ENCODE assay signal across 8 mouse cellular contexts in the genomic region with DNA sequence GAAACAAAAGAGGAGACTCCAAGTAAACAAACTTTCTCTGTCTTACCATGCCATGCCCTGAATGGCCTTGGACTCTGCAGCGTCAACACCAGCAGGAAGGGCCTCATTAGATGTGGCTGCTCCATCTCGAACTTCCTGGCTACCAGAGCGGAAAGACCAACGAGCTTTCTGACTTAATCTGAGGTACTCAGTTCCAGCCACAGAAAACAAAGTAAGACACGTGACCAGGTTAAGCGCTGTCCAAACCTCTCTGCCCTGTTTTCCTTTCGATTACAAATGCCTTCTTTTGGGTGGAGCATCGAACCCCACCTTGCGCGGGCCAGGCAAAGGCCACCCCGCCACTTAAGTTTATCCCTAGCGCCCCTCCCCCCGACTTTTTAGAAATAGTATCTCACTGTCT. TPM values are rescaled to one million over a fixed set of nuclear protein-coding genes. Genes with fewer than 3 reads are reported as not detected.
DNase-seq lines count a peak whose midpoint lies in the region; ATAC-seq lines count a peak whose summit lies in the region.

No protein-coding gene starts in this region.

- WGBS in forebrain, embryonic 10.5 days, result 5% methylated on average over 13 of the region's 13 CpGs
- WGBS in forebrain, embryonic 15.5 days, result 6% methylated on average over 13 of the region's 13 CpGs
- WGBS in heart, embryonic 15.5 days, result 18% methylated on average over 13 of the region's 13 CpGs

- no peak for DNase-seq in forebrain, embryonic 10.5 days (ENCODE audit: extremely low spot score, low spot score)
- peak; percentile 52 for DNase-seq in kidney, postnatal 10 days
- DNase-seq in natural killer cell, adult 2 months (ENCODE audit: low spot score in 2 of 2), result no peak
- DNase-seq in Muller cell, postnatal 12 days (ENCODE audit: inconsistent ontology term), result no peak
- DNase-seq in testis, postnatal 10 days (ENCODE audit: low spot score), result no peak

- no peak overlapping the region for H3K4me2 ChIP-seq in forebrain, embryonic 15.5 days (replicated peaks)
- H3K4me2 ChIP-seq in heart, embryonic 15.5 days, result peak overlapping the region; percentile 60

- H3K36me3 ChIP-seq in forebrain, embryonic 10.5 days (replicated peaks), result no peaks in the 10 kb centered on the region
- no peaks in the 10 kb centered on the region for H3K36me3 ChIP-seq in forebrain, embryonic 15.5 days
- H3K36me3 ChIP-seq in heart, embryonic 15.5 days, result no peaks in the 10 kb centered on the region

- H3K9ac ChIP-seq in forebrain, embryonic 15.5 days (replicated peaks), result no peak overlapping the region
- no peak overlapping the region for H3K9ac ChIP-seq in heart, embryonic 15.5 days

- peaks cover 16% of the 10 kb centered on the region for H3K4me1 ChIP-seq in forebrain, embryonic 10.5 days
- H3K4me1 ChIP-seq in forebrain, embryonic 15.5 days, result no peaks in the 10 kb centered on the region
- peaks cover 10% of the 10 kb centered on the region; the same call in 1 of the 2 replicates for H3K4me1 ChIP-seq in heart, embryonic 15.5 days (replicated peaks)

- H3K27me3 ChIP-seq in forebrain, embryonic 10.5 days (ENCODE audit: poor library complexity, severe bottlenecking), result peaks cover 12% of the 10 kb centered on the region; the same call in 1 of the 2 replicates
- no peaks in the 10 kb centered on the region for H3K27me3 ChIP-seq in forebrain, embryonic 15.5 days
- H3K27me3 ChIP-seq in heart, embryonic 15.5 days, result no peaks in the 10 kb centered on the region

- H3K4me3 ChIP-seq in forebrain, embryonic 10.5 days, result peak overlapping the region; percentile 29
- no peak overlapping the region for H3K4me3 ChIP-seq in forebrain, embryonic 15.5 days
- peak overlapping the region; percentile 28 for H3K4me3 ChIP-seq in heart, embryonic 15.5 days

- H3K27ac ChIP-seq in forebrain, embryonic 10.5 days, result 0 out of 2 replicates have a peak overlapping the region, but pooled peaks have one; percentile 40
- no peak overlapping the region for H3K27ac ChIP-seq in forebrain, embryonic 15.5 days (replicated peaks)
- H3K27ac ChIP-seq in heart, embryonic 15.5 days, result peak overlapping the region; percentile 28; the same call in 1 of the 2 replicates

- H3K9me3 ChIP-seq in forebrain, embryonic 10.5 days, result no peaks in the 10 kb centered on the region
- no peaks in the 10 kb centered on the region for H3K9me3 ChIP-seq in forebrain, embryonic 15.5 days
- no peaks in the 10 kb centered on the region for H3K9me3 ChIP-seq in heart, embryonic 15.5 days (replicated peaks)

- no peak for ATAC-seq in forebrain, embryonic 15.5 days (replicated peaks)
- peak; percentile 62 for ATAC-seq in heart, embryonic 15.5 days (replicated peaks; ENCODE audit: insufficient number of reproducible peaks, insufficient read depth, low FRiP score, low read depth)
- peak; percentile 75 for ATAC-seq in megakaryocyte, adult 5-6 weeks (ENCODE audit: poor library complexity, severe bottlenecking)

RNA-seq across cellular contexts. Expression of gene Fnbp1l, which starts 10.1 kb away (rescaled TPM):
- polyA plus RNA-seq in forebrain, embryonic 10.5 days (2016; fragmentation: Nextera tagmentation; extraction: Ambion mirVana), result 56.5 and 58.7 TPM in 2 replicates
- polyA plus RNA-seq in forebrain, embryonic 15.5 days (2015; fragmentation: Nextera tagmentation; extraction: Ambion mirVana), result 240 and 248 TPM in 2 replicates
- 24.1 and 25.5 TPM in 2 replicates for polyA plus RNA-seq in heart, embryonic 15.5 days (2015; fragmentation: Nextera tagmentation; extraction: Ambion mirVana)
- total RNA-seq in megakaryocyte, adult 5-6 weeks (2015), result 2.5 and 3.4 TPM in 2 replicates
- 4.5 and 6.3 TPM in 2 replicates for total RNA-seq in megakaryocyte, adult 5-6 weeks (2017)
